Mouse (Mus musculus) layer of hippocampus, adult 9-11 months (tissue): ENCODE data around the gene Tubb3.

Experiments
- DNase-seq: peaks from one replicate; pipeline ENCODE4 v3.0.0; 2022

Tubb3 gene

GRCm38 (mm10) chr8:123411246-123411645 is at the start of gene Tubb3:
Tubb3 (plus strand) TSS chr8:123411424.
- peak; percentile 92 for DNase-seq

GRCm38 (mm10) chr8:123373403-123374238 is 37.6 kb upstream of the Tubb3 start, which contains the start of gene Tcf25:
Tcf25 (plus strand) TSS chr8:123373753.
- peak; percentile 96 for DNase-seq

- DNase-seq, result peak; percentile 93
Measured at GRCm38 (mm10) chr8:123374239-123374578, 37.0 kb upstream of the Tubb3 start.

- DNase-seq, result no peak
Measured at GRCm38 (mm10) chr8:123375701-123376100, 35.5 kb upstream of the Tubb3 start.

GRCm38 (mm10) chr8:123376106-123376505 is 35.1 kb upstream of the Tubb3 start:
- no peak for DNase-seq

GRCm38 (mm10) chr8:123381711-123382110 is 29.5 kb upstream of the Tubb3 start:
- no peak for DNase-seq

GRCm38 (mm10) chr8:123382516-123382915 is 28.7 kb upstream of the Tubb3 start:
- DNase-seq, result no peak

GRCm38 (mm10) chr8:123384883-123385540 is 26.2 kb upstream of the Tubb3 start:
- DNase-seq, result no peak

GRCm38 (mm10) chr8:123387041-123387440 is 24.2 kb upstream of the Tubb3 start:
- DNase-seq, result no peak

GRCm38 (mm10) chr8:123387801-123388200 is 23.4 kb upstream of the Tubb3 start:
- no peak for DNase-seq

GRCm38 (mm10) chr8:123389026-123389425 is 22.2 kb upstream of the Tubb3 start:
- no peak for DNase-seq

GRCm38 (mm10) chr8:123398308-123398707 is 12.9 kb upstream of the Tubb3 start:
- DNase-seq, result no peak

- DNase-seq, result no peak
Measured at GRCm38 (mm10) chr8:123401936-123402335, 9.3 kb upstream of the Tubb3 start.

GRCm38 (mm10) chr8:123402730-123403326 is 8.4 kb upstream of the Tubb3 start:
- no peak for DNase-seq

GRCm38 (mm10) chr8:123404521-123404920 is 6.7 kb upstream of the Tubb3 start:
- DNase-seq, result no peak

- peak; percentile 57 for DNase-seq
Measured at GRCm38 (mm10) chr8:123406786-123407185, 4.4 kb upstream of the Tubb3 start, which contains the start of gene Mc1r. Mc1r (plus strand) TSS chr8:123407107.

GRCm38 (mm10) chr8:123407612-123408011 is 3.6 kb upstream of the Tubb3 start:
- no peak for DNase-seq

GRCm38 (mm10) chr8:123408586-123409544 is 2.4 kb upstream of the Tubb3 start:
- no peak for DNase-seq

- DNase-seq, result peak; percentile 73
Measured at GRCm38 (mm10) chr8:123410049-123410587, 1.1 kb upstream of the Tubb3 start.

GRCm38 (mm10) chr8:123410788-123411187 is 436 bp upstream of the Tubb3 start:
- DNase-seq, result no peak

- DNase-seq, result no peak
Measured at GRCm38 (mm10) chr8:123411781-123412327, 630 bp downstream of the Tubb3 start.
